Mouse (Mus musculus) adrenal gland, adult 18-20 months (tissue): ENCODE data around the gene Gm10031. TPM values are rescaled to one million over a fixed set of nuclear protein-coding genes. Genes with fewer than 3 reads are reported as not detected.

Experiments used
- DNase-seq, 2 experiments: peaks; one replicate each; pipeline ENCODE4 v3.0.0; 2021 to 2022; ENCODE audit warnings: low spot score in 2 of 2
- total RNA-seq, 2 experiments: library from RNA; stranded (reverse); gene quantifications; 1 replicate in 1 of 2; 2 replicates in 1 of 2; pipeline ENCODE4 v1.2.3; 2021

The Gm10031 gene
- total RNA-seq, 2 experiments from 2014 or later = 39.7 to 42.8 TPM

DNA sequence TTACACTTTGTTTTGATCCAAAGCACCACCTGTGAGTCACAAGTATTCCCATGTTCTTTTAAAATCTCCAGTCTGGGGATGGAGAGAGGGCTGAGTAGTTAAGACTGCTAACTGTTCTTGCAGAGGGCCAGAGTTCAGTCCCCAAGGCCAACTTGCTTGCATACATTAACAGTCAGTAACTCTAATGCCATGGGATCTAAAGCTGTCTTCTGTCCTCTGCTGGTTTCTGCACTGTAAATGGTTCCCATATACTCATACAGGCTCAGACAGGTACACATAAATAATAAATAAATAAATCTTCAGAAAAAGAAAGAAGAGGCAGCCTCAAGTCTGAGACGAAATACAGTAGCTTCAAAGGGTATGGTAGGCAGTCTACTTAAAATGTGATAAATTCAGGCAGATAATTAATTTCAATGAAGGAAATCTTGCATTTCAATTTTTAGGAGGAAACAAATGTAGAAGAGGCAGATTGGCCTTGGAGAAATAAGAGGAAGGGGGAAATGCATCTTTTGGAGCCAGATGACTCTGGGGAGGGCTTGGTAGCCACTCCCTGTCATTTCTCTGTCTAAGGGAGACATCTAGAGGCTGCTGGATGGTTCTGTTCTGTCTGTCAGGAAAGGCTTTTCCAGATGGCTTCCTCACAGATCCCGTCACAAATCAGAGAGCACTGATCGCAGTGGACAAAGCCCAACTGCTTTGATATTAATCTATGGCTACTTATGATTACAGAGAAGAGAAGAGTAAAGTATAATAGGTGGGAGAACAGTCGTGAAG lies 16.2 kb downstream of the Gm10031 start:
- DNase-seq = no peak

DNA sequence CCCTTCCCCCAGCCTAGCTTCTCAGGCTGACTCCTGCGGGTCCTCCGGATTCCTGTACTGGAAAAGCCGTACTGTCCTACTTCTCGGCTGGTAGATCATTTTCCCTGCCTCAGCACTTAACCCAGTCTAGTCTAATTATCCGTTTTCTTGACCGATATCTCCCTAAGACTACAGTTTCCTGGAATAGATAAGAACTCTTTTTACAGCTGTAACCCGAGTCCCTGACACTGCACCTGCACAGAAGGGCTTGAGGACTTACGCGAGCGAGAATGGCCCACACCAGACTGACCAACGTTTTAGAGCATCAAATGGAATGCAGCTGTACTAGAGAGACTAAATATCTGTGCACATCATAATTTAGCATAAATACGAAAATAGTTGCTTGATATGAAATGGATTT lies 20.2 kb downstream of the Gm10031 start:
- DNase-seq = no peak

DNA sequence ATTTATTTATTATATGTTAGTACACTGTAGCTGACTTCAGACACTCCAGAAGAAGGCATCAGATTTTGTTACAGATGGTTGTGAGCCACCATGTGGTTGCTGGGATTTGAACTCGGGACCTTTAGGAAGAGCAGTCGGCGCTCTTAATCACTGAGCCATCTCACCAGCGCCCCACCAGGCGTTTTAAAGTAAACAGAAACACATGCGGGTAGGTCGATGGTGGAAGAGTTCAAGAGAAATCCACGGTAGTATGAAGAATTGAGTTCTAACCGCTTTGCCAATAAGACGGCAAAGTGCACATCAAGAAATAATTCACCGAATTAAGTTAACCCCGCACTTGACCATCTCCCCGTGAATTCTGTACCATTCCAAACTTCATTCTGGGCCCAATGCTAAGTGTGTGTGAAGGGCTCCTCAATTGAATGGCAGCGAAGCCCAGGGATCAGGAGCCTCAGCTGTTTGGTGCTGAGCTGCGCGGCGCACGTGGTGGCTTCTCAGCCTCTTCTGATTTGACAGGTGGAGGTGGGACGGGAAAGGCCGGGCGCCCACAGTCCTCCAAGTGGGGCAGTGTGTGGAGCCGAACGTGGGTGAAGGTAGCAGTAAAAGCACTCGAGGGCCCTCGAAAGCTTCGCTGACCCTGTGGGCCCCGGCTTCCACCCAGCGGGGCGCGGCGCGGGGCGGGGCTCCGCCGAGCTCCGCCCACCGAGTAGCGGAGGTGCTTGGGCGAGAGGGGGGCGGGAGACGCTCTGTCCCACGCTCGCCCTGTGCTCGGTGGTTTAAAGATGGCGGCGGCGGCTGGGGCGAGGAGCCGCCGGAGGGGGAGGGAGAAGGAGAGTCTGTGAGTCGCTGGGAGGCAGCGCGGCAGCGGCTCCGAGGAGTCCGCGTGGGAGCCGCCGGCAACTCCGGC lies 34.5 kb downstream of the Gm10031 start, which contains the start of gene Abl2:
Gene Abl2, plus strand, starts transcription at position 763 of the 907 bp plus-strand sequence.
- DNase-seq = peak; percentile 84 to 88

DNA sequence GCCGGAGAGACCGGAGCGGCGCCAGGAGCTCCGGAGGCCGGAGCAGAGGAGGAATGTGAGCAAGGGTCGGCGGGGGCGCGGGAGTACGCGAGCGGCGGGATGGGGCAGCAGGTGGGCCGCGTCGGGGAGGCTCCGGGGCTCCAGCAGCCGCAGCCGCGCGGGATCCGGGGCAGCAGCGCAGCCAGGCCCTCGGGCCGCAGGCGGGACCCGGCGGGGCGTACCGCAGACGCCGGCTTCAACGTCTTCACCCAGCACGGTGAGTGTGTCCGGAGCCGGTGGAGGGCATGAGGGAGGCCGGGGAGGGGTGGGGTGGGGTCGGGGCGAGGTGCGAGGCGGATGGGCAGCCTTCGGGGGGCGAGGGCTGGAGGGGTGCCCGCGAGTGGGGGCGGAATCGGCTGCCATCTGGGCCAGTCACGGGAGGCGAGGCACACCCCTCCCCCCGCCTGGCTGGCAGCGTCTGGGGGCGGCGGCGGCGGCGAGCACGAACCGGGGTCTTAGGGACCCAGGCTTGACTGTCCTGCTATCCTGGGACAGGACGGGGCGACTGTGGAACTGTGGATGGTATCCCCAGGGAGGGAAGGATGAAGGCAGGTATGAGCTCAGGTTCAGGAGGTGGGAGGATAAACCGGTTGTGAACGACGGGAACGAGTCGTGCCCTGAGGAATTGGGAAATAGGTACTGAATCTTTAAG lies 35.3 kb downstream of the Gm10031 start:
- DNase-seq = peak; percentile 60 to 62

DNA sequence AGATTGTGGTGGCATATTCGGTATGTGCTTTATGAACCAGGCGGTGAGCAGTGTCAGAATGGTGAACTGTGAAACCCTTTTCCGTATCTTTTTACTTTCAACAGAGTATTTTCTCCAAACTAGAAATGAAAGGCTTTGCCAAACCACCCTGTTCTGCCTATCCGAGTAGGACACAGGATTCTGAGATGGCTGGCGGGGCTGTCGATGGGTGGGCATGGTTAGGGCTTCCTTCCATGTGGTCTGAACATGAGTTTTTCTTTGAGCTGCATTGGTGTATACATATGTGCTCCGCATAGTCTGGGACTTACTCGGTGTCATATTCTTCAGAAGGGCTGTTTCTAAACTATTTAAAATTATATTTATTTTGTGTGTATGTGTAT lies 35.8 kb downstream of the Gm10031 start:
- no peak for DNase-seq

DNA sequence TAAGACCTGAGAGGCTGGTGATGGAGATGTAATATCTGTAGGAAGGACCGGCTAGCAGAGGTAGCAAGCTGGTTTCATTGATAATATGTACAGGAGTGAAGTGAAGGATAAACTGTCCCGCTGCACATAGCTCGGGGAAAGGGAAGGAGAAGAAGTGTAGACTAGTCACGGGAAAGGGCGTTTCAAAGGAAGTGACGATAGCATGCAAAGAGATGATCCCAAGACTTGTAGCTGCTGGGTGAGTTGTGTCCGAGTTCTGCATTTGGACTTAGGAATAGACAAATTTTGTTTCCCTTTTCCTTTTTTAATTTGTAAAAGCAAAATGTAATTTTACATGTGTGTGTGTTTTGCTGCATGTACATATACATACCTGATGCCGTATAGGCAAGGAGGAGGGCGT lies 36.7 kb downstream of the Gm10031 start:
- DNase-seq = no peak

DNA sequence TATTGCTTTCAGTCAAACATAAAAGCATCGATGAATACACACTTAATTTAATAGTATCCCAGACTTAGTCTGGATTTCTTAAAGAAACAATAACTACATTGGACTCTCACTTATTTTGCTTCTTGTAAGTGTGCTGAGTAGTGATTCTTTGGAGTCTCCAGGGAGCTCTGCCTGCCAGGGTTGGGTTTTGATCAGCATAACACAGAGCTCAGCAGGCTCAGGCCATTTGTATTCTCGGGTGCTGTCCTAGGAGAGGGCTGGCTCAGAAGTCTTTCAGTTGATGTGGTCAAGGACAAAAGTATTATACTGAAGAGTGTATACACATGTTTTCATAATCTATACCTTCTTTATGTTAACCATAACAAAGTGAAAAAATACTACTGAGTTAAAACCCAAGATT lies 41.5 kb downstream of the Gm10031 start:
- DNase-seq = no peak

DNA sequence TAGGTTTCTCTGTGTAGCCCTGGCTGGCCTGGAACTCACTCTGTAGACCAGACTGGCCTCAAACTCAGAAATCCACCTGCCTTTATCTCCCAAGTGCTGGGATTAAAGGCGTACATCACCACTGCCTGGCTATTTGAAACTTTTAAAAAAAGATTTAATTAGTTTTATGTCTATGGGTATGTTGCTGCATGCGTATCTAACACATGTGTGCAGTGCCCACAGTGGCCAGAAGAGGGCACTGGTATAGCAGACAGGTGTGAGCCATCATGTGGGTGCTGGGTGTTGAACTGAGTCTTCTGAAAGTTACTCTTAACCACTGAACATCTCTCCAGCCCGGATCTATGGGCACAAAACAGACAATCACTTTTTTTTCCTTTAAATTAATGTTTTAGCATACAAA lies 42.3 kb downstream of the Gm10031 start:
- DNase-seq = no peak

DNA sequence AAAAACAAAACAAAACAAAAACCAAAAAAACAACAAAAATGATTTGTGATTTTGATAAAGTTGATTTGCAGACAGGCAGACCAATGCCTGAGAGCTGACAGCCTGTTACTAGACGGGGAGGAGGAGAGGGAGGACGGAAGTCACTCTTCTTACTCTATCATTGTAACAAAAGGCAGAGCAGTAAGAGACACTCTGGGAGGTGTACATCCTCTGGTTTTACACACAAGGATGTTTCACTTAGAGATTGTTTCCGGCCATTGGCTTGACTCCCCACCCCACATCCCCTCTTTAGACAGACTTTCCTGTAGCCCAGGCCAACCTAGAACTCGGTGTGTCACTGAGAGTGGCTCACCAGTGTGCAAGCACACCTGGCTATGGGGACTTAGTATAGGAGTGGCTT lies 45.8 kb downstream of the Gm10031 start:
- DNase-seq = no peak

DNA sequence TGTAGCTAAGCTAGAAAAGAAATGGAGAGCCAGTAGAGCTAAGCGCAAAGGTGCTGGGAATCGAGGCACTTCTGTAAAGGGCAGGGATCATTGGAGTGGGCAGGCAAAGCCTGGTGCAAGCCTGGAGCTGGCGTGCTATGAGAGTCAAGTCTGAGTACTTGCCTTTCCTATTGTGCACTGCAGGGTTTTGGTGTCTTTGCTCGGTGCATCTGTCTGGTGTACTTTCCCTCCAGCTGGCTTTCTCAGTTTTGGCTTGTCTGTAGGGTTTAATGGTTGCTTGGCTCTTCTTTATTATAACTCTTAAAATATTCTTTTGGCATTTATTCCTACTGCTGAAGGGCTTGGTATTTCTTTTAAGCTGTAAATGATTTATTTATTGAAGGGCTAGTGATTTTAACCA lies 49.1 kb downstream of the Gm10031 start:
- DNase-seq = no peak

Other genes with a start within 250 kb of the Gm10031 start
- gene Tdrd5, start 220.3 kb upstream of the Gm10031 start, total RNA-seq = under 1 TPM; 0.40 to 0.93 TPM
- not detected for gene Nphs2, start 213.3 kb upstream of the Gm10031 start, total RNA-seq
- 100 to 1,000 TPM; 556 to 590 TPM for gene Gm2000, start 158.0 kb upstream of the Gm10031 start, total RNA-seq
- gene Axdnd1, start 102.9 kb upstream of the Gm10031 start, total RNA-seq = 1 to 10 TPM; 5.3 to 8.7 TPM
- 1,000 to 10,000 TPM; 1,467 to 1,486 TPM for gene Soat1, start 49.7 kb upstream of the Gm10031 start, total RNA-seq
- 10 to 100 TPM; 20.1 to 23.7 TPM for gene Abl2, start 34.8 kb downstream of the Gm10031 start, total RNA-seq
- 10 to 100 TPM; 11.5 to 17.4 TPM for gene Tor3a, start 150.3 kb downstream of the Gm10031 start, total RNA-seq
- 10 to 100 TPM; 49.1 to 57.9 TPM for gene Fam20b, start 195.1 kb downstream of the Gm10031 start, total RNA-seq